Mouse (Mus musculus) urinary bladder, adult 2 months (tissue): Measurements from ENCODE around the gene Abhd6. TPM values are rescaled to one million over a fixed set of nuclear protein-coding genes. Genes with fewer than 3 reads are reported as not detected.

Source experiments
- DNase-seq: peaks from one replicate; pipeline ENCODE4 v3.0.0; 2022; ENCODE audit warnings: low spot score
- polyA plus RNA-seq: library from polyadenylated mRNA; depleted of rRNA; stranded (reverse); fragments of >200 nt; gene quantifications from 2 replicates; pipeline ENCODE4 v1.2.3, GENCODE M21; 2012; rRNA removed

The Abhd6 gene
- 30.7 and 33.5 TPM in 2 replicates for polyA plus RNA-seq

- DNase-seq: peak; percentile 80
Observed at GRCm38 (mm10) chr14:8002432-8003092, at the start of gene Abhd6. TSS of gene Abhd6 (plus strand) at chr14:8002902.

GRCm38 (mm10) chr14:7954071-7954471, 48.6 kb upstream of the Abhd6 start:
- no peak for DNase-seq

- DNase-seq: peak; percentile 56
Observed at GRCm38 (mm10) chr14:7956427-7956826, 46.3 kb upstream of the Abhd6 start.

GRCm38 (mm10) chr14:7957049-7957448, 45.7 kb upstream of the Abhd6 start, which contains the start of gene Gm45521:
TSS of gene Gm45521 (plus strand) at chr14:7957288.
- DNase-seq: no peak

GRCm38 (mm10) chr14:7960616-7961015, 42.1 kb upstream of the Abhd6 start:
- no peak for DNase-seq

- no peak for DNase-seq
Observed at GRCm38 (mm10) chr14:7961714-7962113, 41.0 kb upstream of the Abhd6 start.

- no peak for DNase-seq
Observed at GRCm38 (mm10) chr14:7962626-7963025, 40.1 kb upstream of the Abhd6 start.

- no peak for DNase-seq
Observed at GRCm38 (mm10) chr14:7963160-7963559, 39.5 kb upstream of the Abhd6 start.

- DNase-seq: no peak
Observed at GRCm38 (mm10) chr14:7964219-7964889, 38.3 kb upstream of the Abhd6 start.

- DNase-seq: no peak
Observed at GRCm38 (mm10) chr14:7971889-7972493, 30.7 kb upstream of the Abhd6 start.

- no peak for DNase-seq
Observed at GRCm38 (mm10) chr14:7974643-7975042, 28.1 kb upstream of the Abhd6 start.

GRCm38 (mm10) chr14:7975177-7975576, 27.5 kb upstream of the Abhd6 start:
- DNase-seq: no peak

- no peak for DNase-seq
Observed at GRCm38 (mm10) chr14:7977471-7977870, 25.2 kb upstream of the Abhd6 start.

- no peak for DNase-seq
Observed at GRCm38 (mm10) chr14:7978183-7978582, 24.5 kb upstream of the Abhd6 start.

GRCm38 (mm10) chr14:7981226-7981625, 21.5 kb upstream of the Abhd6 start:
- DNase-seq: no peak

- no peak for DNase-seq
Observed at GRCm38 (mm10) chr14:7986913-7987312, 15.8 kb upstream of the Abhd6 start.

- no peak for DNase-seq
Observed at GRCm38 (mm10) chr14:7989371-7989770, 13.3 kb upstream of the Abhd6 start.

- no peak for DNase-seq
Observed at GRCm38 (mm10) chr14:7989961-7990360, 12.7 kb upstream of the Abhd6 start.

- no peak for DNase-seq
Observed at GRCm38 (mm10) chr14:7991108-7991776, 11.5 kb upstream of the Abhd6 start.

- DNase-seq: no peak
Observed at GRCm38 (mm10) chr14:7992158-7992557, 10.5 kb upstream of the Abhd6 start.

GRCm38 (mm10) chr14:7994271-7994767, 8.4 kb upstream of the Abhd6 start, which contains the start of gene Dnase1l3:
TSS of gene Dnase1l3 (minus strand) at chr14:7994573.
- no peak for DNase-seq

GRCm38 (mm10) chr14:7997255-7997696, 5.4 kb upstream of the Abhd6 start:
- peak; percentile 85 for DNase-seq
